Mouse (Mus musculus): ENCODE data around the gene Taf1b.

Taf1b gene

DNA sequence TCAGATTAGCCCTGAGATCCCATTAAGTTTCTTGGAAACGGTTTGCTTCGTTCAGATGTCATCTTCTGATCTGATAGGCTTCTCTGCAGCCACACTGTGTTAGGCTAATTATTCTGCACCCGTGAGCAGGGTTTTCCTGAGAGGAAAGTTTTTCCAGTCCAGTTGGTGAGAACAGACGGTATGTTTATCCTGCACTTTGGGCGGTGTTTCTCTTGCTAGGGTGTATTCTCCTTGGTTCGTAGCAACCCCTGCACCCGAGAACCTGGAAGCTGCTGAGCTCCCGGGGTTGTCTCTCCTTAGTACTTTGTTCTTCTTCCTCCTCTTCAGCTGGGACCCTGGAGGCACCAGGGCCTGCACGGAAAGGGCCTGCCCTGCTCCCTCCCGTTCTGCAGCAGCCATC, 108.0 kb downstream of the Taf1b start:
- no peak for DNase-seq (ENCODE audit: low spot score)

Data from urinary bladder, postnatal 25 days (tissue).